Mouse (Mus musculus): ENCODE results near the gene Iqck. TPM values are rescaled to one million over a fixed set of nuclear protein-coding genes. Genes with fewer than 3 reads are reported as not detected.

Iqck gene
- polyA plus RNA-seq (2014; fragmentation: Illumina TruSeq; extraction: RNeasy Lipid Tissue Mini Kit (QIAGEN cat#74804); ENCODE audit: low read depth, low replicate concordance), result 0.42 TPM

DNA sequence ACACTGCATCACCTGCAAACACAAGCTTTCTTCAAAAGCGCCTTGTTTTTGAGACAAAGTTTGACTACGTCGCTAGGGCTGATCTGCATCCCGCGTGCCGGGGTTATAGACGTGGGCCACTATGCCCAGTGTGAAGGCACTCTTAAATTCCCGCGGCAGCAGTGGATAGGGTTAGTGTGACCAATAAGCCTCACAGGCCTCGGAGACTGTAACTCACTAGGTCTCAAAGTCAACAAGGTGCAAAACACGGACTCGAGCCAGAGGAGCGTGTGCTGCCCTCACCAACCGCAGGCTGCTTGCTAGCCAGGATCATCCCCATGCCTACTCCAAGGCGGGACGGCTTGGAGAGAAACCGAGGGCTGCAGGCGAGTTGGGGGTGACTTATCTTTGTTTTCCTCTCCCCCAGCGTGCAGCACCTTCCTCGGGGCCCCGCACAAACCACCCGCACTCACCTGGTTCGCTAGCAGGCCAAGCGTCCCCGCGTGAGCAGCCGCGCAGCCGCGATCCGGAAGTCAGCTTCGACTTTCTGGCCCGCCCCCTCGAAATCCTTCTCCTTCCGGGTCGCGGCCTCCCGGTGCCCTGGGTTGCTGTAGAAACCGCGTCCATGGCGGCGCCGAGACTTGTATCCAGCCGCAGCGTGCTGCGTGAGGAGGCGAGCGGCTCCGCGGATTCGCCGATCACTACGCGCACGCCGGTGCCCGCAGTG lies at the start of gene Iqck:
TSS of gene Iqck (plus strand) at position 582 of the 706 bp plus-strand sequence.

DNA sequence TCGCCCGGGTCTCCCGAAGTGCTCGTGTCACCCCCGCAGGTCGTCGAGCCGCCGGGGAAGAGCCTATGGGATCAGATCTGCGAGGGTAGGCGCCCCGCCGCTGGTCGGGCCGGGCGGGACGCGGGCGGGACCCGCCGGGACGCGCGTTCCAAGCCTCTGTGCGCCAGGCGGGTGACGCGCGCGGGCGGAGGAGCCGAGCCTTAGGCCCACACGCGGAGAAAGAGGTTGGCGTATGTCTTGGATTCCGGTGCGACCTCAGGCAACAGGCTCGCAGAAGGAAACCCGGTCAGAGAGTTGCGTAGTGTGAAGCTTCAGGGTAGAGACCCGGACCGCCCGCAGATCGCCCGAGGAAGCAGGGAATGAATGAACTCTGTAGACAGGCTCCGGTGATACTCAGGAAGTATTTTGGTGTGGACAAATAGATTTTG lies 339 bp downstream of the Iqck start, which contains the start of gene Knop1:
TSS of gene Knop1 (minus strand) at position 378 of the 428 bp plus-strand sequence.

DNA sequence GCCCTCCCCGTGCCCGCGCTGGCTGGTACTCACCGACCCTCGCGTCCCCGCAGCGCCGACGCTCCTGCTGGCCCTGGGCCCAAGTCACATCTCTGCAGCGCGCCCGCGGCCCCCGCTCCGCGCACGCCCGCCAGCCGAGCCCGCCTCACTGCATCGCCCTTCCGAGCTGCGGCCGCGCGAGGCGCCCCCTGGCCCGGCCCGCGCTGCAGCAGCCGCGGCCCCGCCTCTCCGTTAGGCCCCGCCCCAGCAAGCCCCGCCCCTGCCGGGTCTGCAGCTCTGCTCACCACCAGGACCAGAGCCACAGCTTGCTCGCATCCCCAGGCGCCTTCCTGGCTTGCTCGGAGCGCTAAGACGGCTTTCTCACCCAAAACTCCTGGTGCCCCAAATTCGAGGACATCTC lies 139.5 kb downstream of the Iqck start, which contains the start of gene Gprc5b:
TSS of gene Gprc5b (minus strand) at position 205 of the 400 bp plus-strand sequence.

Other genes starting within 250 kb of the Iqck start
- 56.4 TPM for gene Gde1, start 150.0 kb upstream of the Iqck start, polyA plus RNA-seq (2014; fragmentation: Illumina TruSeq; extraction: RNeasy Lipid Tissue Mini Kit (QIAGEN cat#74804); ENCODE audit: low read depth, low replicate concordance)
- 3.8 TPM for gene Ccp110, start 143.2 kb upstream of the Iqck start, polyA plus RNA-seq (2014; fragmentation: Illumina TruSeq; extraction: RNeasy Lipid Tissue Mini Kit (QIAGEN cat#74804); ENCODE audit: low read depth, low replicate concordance)
- 25.7 TPM for gene Vps35l, start 115.5 kb upstream of the Iqck start, polyA plus RNA-seq (2014; fragmentation: Illumina TruSeq; extraction: RNeasy Lipid Tissue Mini Kit (QIAGEN cat#74804); ENCODE audit: low read depth, low replicate concordance)
- 8.1 TPM for gene Knop1, start 502 bp downstream of the Iqck start, polyA plus RNA-seq (2014; fragmentation: Illumina TruSeq; extraction: RNeasy Lipid Tissue Mini Kit (QIAGEN cat#74804); ENCODE audit: low read depth, low replicate concordance)
- 10.2 TPM for gene Gprc5b, start 139.5 kb downstream of the Iqck start, polyA plus RNA-seq (2014; fragmentation: Illumina TruSeq; extraction: RNeasy Lipid Tissue Mini Kit (QIAGEN cat#74804); ENCODE audit: low read depth, low replicate concordance)